Mouse (Mus musculus): ENCODE measurements around the gene Cep295.

- TF ChIP-seq CTCF (IDR thresholded peaks at IDR 0.05; ENCODE audit: extremely low read depth, insufficient read depth, insufficient read length, insufficient replicate concordance) (no peak), POLR2A (IDR thresholded peaks at IDR 0.05; ENCODE audit: low read depth, low read length) (no peak)
Observed at GRCm38 (mm10) chr9:15285443-15285842, 72.1 kb downstream of the Cep295 start.
